Mouse (Mus musculus) heart, embryonic 10.5 days (tissue): ENCODE results near the gene Sstr3. TPM values are rescaled to one million over a fixed set of nuclear protein-coding genes. Genes with fewer than 3 reads are reported as not detected.

Source experiments
- DNase-seq: peaks from one replicate; pipeline ENCODE4 v3.0.0-alpha.2; 2017; ENCODE audit warnings: low spot score
- H3K27ac ChIP-seq: fragments of 300-500 bp; sonication (generic); 2 replicates; pipeline ENCODE4 v1.5.1; 2016; ENCODE audit warnings: mild to moderate bottlenecking
- H3K27me3 ChIP-seq: fragments of 300-500 bp; sonication (generic); 2 replicates; pipeline ENCODE4 v1.6.1; 2016; ENCODE audit warnings: mild to moderate bottlenecking; ENCODE audit not compliant: poor library complexity, insufficient read depth, severe bottlenecking
- H3K36me3 ChIP-seq: fragments of 300-500 bp; sonication (generic); 2 replicates; pipeline ENCODE4 v1.6.1; 2016; ENCODE audit warnings: mild to moderate bottlenecking, moderate library complexity
- H3K4me1 ChIP-seq: fragments of 300-500 bp; sonication (generic); 2 replicates; pipeline ENCODE4 v1.6.1; 2016; ENCODE audit warnings: mild to moderate bottlenecking
- H3K4me3 ChIP-seq: fragments of 300-500 bp; sonication (generic); 2 replicates; pipeline ENCODE4 v1.5.1; 2016; ENCODE audit warnings: mild to moderate bottlenecking, moderate library complexity
- H3K9me3 ChIP-seq: fragments of 300-500 bp; sonication (generic); 2 replicates; pipeline ENCODE4 v1.6.1; 2016; ENCODE audit warnings: mild to moderate bottlenecking, moderate library complexity
- WGBS: fragments of 180-500 bp; shearing (Covaris S2); methylation state at CpG from one replicate; pipeline ENCODE4 v1.1.7; 2016; 5-methylcytosine and 5-hydroxymethylcytosine counted together
- polyA plus RNA-seq: library from polyadenylated mRNA; unstranded; fragments of >200 nt; fragmentation: Nextera tagmentation; extraction: Ambion mirVana; gene quantifications from 2 replicates; pipeline ENCODE4 v1.2.1, GENCODE M21; 2016

Sstr3 gene
- polyA plus RNA-seq, 1 experiment from 2014 or later, result not detected

DNA sequence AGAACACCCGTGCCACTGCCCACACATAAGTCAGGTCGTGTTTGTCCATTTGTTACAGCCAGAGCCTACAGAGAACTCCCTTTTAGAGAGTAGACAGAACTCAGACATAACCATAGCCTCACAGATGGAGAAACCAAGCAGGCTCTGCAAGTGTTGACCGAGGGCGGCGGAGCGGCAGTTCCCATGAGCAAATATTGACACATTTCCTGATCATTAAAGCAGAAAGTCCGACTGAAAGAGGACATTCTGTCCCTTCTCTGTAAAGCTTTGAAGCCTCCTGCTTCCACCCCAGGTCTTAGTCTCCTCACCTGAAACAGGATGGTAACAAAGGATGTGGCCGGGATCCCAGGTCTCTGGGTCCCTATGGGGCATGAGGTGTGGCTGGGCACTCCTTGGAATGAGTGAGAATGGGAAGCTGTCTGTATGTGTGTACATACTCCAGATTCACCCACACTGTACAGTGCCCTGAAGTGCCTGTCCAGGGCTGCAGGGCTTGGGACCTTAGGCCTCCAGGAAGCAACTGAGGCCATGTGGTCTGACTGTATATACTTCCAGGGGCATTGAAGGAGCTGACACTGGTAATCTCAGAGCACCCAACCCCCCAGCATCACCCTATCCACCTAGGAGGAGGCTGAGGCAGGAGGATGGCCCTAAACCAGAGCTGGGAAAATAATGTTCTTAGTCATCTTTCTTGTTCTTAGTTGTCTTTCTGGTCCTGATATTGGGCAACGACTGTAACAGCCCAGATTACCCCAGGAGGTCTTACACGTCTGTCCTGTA lies 11.7 kb downstream of the Sstr3 start:
- no peak overlapping the region; the same call in 1 of the 2 replicates for H3K27ac ChIP-seq
- no peaks in the 10 kb centered on the region for H3K36me3 ChIP-seq
- H3K4me1 ChIP-seq, result peaks cover 37% of the 10 kb centered on the region
- 67% methylated on average over 10 of the region's 10 CpGs for WGBS
- H3K9me3 ChIP-seq, result no peaks in the 10 kb centered on the region
- no peak overlapping the region for H3K4me3 ChIP-seq
- no peak for DNase-seq
- H3K27me3 ChIP-seq, result peaks cover 21% of the 10 kb centered on the region

DNA sequence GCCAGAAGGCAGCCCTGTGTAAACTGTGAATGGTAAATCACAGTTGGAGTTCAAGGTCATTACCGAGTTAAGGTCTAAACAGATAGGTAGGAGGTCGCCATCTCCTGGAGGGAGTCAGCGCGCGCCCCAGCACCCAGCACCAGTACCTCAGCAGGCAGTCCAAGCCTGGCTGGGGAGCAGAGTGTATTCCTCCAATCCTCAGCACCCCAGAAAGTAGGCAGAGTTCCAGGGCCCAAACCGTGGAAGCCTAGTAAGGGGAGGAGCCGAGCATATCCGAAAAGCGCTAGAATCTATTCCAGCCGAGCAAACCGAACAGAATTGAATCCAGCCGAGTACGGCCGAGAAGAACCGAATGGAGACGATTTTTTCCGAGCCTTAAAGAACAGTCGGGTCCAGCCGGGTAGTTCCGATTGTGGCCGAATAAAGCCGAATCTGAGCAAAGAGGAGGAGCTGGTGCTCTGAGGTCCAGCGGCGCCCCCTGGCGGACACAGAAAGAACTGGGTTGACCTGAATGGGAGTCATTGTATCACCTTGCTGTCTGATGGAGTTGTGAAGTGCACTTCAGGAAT lies 12.5 kb downstream of the Sstr3 start:
- Histone ChIP-seq H3K36me3 (no peaks in the 10 kb centered on the region), H3K4me3 (peak overlapping the region; percentile 54), H3K4me1 (peaks cover 44% of the 10 kb centered on the region), H3K27ac (peak overlapping the region; percentile 90), H3K9me3 (no peaks in the 10 kb centered on the region), H3K27me3 (peaks cover 15% of the 10 kb centered on the region)
- WGBS, result under 1% methylated on average over 25 of the region's 25 CpGs
- DNase-seq, result peak; percentile 96

DNA sequence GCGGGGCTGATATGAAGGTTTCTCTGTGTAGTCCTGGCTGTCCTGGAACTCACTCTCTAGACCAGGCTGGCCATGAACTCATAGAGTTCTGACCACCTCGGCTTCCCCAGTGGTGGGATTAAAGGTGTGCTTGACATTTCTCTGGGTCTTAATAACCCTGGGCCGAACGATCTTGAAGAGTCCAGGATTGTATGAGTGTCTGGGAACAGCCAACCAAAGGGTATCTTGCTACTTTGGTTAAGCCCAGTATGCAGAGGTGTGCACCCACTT lies 13.1 kb downstream of the Sstr3 start:
- Histone ChIP-seq H3K27me3 (peaks cover 11% of the 10 kb centered on the region), H3K9me3 (no peaks in the 10 kb centered on the region), H3K27ac (peak overlapping the region; percentile 90), H3K4me3 (peak overlapping the region; percentile 54), H3K4me1 (peaks cover 44% of the 10 kb centered on the region), H3K36me3 (no peaks in the 10 kb centered on the region)
- DNase-seq, result no peak
- 70% methylated on average over 4 of the region's 4 CpGs for WGBS

DNA sequence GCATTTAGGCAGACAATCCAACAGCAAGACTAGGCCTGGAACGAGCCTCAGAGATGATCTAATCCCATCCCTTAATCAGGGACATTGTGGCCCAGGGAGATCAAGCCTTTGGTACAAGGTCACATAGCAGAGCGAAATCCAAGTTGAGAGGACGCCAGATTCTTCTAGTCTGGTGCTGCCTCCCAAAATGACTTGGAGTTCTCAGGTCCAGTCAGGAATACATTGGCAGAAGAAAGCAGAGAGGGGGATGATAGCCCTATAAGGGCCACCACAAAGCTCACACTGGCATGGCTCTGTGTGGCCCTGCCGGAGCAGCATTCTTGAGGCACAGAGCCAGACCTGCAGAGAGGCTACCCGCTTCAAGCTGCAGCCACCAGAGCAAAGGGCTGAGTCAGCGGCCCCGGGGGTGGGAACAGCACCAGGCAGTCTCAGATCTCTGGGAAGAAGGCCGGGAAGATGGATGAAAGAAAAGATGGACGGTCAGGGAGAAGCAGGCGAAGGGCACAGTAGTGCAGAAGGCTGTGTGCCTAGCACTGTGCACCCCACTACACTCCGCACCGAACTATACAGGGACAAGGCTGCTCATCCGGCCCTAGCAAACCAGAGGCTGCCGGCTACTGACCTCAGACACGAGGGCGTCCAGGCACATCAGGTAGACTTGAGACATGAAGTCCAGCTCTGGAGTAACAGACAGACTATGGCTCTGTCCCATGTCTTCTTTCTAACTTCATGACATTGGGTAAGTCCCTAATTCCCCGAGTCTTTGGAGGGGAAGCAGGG lies 13.6 kb downstream of the Sstr3 start, which contains the start of gene C1qtnf6:
TSS of gene C1qtnf6 (minus strand) at position 746 of the 780 bp plus-strand sequence.
- peak within 1 kb of the TSS; percentile 90 for H3K27ac ChIP-seq
- peak within 1 kb of the TSS; percentile 54 for H3K4me3 ChIP-seq
- 64% methylated on average over 17 of the region's 17 CpGs for WGBS
- no peak for DNase-seq
- H3K4me1 ChIP-seq, result peaks cover 44% of the 10 kb centered on the region
- H3K9me3 ChIP-seq, result no peaks in the 10 kb centered on the region
- H3K36me3 ChIP-seq, result no peaks in the 10 kb centered on the region
- peaks cover 11% of the 10 kb centered on the region for H3K27me3 ChIP-seq

DNA sequence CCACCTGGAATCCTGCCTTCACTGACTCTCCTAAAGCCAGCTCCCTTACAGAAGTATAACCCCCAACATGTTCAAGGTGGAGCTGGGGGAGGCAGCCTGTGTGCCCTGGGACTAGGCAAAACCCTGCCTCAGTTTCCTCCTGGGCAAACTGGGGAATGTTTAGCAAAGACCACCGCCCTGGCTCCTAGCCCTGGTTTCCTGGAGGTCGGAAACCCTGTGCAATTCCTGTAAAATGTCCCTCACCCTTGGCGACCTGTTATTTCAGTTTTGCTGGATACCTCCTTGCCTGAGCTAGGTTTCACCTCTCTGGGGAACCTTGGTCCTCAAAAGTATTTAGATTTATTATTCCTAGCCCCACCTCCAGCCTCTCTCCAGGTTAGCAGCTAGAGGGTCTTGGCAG lies 14.3 kb downstream of the Sstr3 start:
- Histone ChIP-seq H3K36me3 (peaks cover 1% of the 10 kb centered on the region), H3K27ac (peak overlapping the region; percentile 90), H3K4me3 (peak overlapping the region; percentile 58; the same call in 1 of the 2 replicates)

DNA sequence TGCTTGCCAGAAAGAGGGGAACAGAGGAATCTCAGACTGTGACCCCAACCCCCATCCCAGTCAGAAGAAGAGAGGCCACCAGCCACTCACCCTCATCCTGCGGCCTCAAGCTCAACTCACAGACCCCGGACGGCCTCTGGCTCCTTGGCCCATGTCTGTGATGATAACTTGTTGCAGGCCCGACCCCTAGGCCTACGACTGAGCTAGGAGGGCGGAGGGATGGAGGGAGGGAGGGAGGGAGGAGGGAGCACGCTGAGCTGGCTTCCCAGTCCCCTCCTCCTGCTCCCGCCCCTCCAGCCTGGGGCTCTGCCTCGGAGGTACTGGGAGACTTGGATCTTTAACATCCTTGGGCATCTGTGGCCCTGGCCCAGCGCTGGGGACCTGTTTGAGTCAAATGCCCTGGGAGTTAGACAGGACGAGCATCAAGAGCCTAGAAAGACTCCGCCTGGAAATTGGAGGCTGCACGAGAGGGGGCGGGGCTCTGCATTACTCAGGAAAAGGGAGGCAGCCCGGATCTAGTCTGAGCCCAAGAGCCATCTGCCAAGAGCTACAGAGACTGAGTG lies 15.0 kb downstream of the Sstr3 start:
- H3K4me1 ChIP-seq, result peaks cover 50% of the 10 kb centered on the region
- 2% methylated on average over 15 of the region's 15 CpGs for WGBS
- H3K27ac ChIP-seq, result peak overlapping the region; percentile 90
- peaks cover 5% of the 10 kb centered on the region for H3K36me3 ChIP-seq
- peak; percentile 84 for DNase-seq
- peak overlapping the region; percentile 58 for H3K4me3 ChIP-seq
- H3K9me3 ChIP-seq, result no peaks in the 10 kb centered on the region
- H3K27me3 ChIP-seq, result peaks cover 16% of the 10 kb centered on the region

More for the DNA sequence above, 14.3 kb downstream of the Sstr3 start:
- Histone ChIP-seq H3K27me3 (peaks cover 11% of the 10 kb centered on the region), H3K9me3 (no peaks in the 10 kb centered on the region), H3K4me1 (peaks cover 44% of the 10 kb centered on the region)
- 56% methylated on average over 3 of the region's 3 CpGs for WGBS
- DNase-seq, result no peak

DNA sequence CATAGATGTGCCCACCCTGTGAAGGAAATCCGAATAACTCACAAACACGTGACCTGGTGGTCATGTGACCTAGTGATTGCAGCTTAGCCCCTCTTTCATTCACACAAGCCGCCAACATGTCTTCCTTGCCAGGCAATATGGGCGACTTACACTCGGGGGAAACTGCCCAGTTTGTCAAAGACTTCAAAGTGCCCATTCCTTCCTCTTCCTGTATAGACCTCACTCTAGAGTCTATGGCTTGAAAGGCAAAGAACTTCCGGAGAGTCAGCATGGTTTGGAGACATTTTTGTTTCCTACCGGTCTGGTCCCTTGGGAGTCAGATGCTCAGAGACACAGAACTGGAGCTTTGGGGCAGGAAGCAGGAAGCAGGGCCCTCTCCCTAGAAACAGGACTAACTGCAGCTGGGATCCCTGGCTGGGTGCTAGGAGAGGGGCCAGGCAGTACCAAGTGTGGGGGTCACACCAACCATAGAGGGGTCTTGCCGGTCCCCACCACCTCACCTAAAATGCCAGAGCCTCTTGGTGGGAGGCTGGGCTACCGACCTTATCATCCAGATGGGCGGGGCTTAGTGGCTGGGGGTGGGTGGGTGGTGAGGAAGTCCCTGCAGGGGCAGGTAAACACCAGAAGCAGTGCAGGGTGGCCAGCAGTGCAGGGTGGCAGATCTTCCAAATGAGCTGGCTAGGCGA lies 15.6 kb downstream of the Sstr3 start:
- Histone ChIP-seq H3K9me3 (no peaks in the 10 kb centered on the region), H3K27ac (peak overlapping the region; percentile 90), H3K4me1 (peaks cover 55% of the 10 kb centered on the region), H3K27me3 (peaks cover 22% of the 10 kb centered on the region), H3K36me3 (peaks cover 5% of the 10 kb centered on the region), H3K4me3 (peak overlapping the region; percentile 58)
- 36% methylated on average over 11 of the region's 11 CpGs for WGBS
- no peak for DNase-seq

DNA sequence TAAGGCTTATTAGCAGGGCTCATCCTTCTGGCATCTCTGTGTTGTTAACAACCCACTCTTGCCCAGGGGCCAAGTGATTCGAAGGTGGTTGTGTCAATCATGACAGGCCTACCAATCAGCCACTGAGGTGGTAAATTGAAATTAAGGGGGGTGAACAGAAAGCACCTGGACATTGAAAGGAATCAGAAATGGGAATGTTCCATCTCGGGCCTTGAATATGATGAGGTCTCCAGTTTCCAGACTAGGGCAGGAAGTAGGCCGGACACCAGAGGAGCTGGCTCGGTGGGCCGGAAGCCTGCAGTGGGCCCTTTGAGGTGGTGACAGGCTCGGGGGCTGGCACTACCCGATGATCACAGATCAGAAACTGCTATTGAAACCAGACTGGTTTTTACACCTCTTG lies 16.5 kb downstream of the Sstr3 start:
- 61% methylated on average over 7 of the region's 7 CpGs for WGBS
- peak; percentile 83 for DNase-seq
- Histone ChIP-seq H3K9me3 (no peaks in the 10 kb centered on the region), H3K36me3 (peaks cover 5% of the 10 kb centered on the region), H3K27ac (peak overlapping the region; percentile 90; the same call in 1 of the 2 replicates), H3K4me3 (no peak overlapping the region), H3K27me3 (peaks cover 26% of the 10 kb centered on the region), H3K4me1 (peaks cover 55% of the 10 kb centered on the region)

DNA sequence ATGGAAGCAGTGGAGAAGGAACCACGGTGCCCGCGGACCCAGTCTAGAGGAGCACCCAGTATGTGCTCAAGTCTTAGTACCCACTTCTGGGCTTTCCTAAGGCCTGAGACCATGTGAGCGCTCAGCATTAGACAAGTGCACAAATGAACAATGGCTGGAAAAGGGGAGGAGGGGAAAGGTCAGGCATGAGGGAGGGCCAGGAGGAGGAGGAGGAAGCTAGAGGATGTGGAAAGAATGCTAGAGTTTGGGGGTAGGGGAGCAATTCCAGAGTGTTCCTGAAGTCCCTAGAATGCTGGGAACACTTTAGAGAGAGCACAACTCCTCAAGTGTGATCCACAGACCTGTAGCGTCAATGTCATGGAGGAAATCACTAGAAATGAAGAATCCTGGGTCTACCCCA lies 20.3 kb downstream of the Sstr3 start:
- no peak overlapping the region; the same call in 1 of the 2 replicates for H3K27ac ChIP-seq

DNA sequence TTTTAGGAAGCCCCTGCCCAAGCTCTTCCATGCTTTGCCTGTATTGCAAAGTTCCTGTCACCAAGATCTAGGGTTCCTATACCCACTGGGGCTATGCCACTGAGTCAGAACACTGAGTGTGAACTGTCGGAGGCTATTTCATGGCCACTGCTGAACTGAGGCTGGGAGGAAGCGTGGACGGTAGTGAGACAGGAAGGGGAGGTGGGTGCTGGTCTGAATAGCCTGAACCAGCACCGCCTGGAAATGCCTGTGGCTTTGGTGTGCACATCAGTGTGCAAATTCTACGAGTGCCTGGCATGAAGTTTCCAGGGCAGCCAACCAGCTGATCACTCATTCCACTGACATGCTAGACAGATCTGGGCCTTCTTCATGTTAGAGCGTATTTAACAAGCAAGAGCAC lies 22.6 kb downstream of the Sstr3 start:
- WGBS, result 77% methylated on average over 6 of the region's 6 CpGs

More for the DNA sequence above, 20.3 kb downstream of the Sstr3 start:
- Histone ChIP-seq H3K9me3 (no peaks in the 10 kb centered on the region), H3K4me1 (peaks cover 44% of the 10 kb centered on the region), H3K36me3 (peaks cover 5% of the 10 kb centered on the region), H3K4me3 (no peak overlapping the region), H3K27me3 (peaks cover 17% of the 10 kb centered on the region; the same call in 1 of the 2 replicates)
- 84% methylated on average over 5 of the region's 5 CpGs for WGBS
- DNase-seq, result no peak

DNA sequence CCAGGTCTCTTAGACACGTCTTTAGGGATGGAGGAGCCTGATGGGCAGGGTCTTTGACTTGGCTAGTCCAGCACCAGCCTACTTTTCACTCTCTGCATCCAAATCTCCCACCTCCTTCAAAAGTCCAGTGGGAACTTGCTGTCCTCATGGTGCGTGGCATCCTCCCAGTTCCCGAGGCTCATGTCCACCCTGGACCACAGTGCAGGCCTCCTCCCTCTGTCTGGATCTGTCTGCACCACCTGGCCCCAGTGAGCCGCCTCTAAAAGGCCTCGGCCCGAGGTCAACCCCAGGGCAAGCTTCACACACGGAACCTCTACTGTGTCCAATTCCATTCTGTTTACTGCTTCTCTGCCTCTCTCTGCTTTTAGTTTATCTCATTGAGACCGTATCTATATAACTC lies 23.2 kb downstream of the Sstr3 start:
- DNase-seq, result no peak
- peaks cover 37% of the 10 kb centered on the region for H3K4me1 ChIP-seq
- H3K9me3 ChIP-seq, result no peaks in the 10 kb centered on the region
- peaks cover 5% of the 10 kb centered on the region for H3K36me3 ChIP-seq
- H3K27me3 ChIP-seq, result peaks cover 17% of the 10 kb centered on the region; the same call in 1 of the 2 replicates
- no peak overlapping the region for H3K27ac ChIP-seq
- 77% methylated on average over 8 of the region's 8 CpGs for WGBS
- H3K4me3 ChIP-seq, result no peak overlapping the region

More for the DNA sequence above, 22.6 kb downstream of the Sstr3 start:
- peaks cover 17% of the 10 kb centered on the region; the same call in 1 of the 2 replicates for H3K27me3 ChIP-seq
- H3K4me3 ChIP-seq, result no peak overlapping the region
- no peak for DNase-seq
- no peak overlapping the region for H3K27ac ChIP-seq
- H3K36me3 ChIP-seq, result peaks cover 5% of the 10 kb centered on the region
- H3K9me3 ChIP-seq, result no peaks in the 10 kb centered on the region
- peaks cover 37% of the 10 kb centered on the region for H3K4me1 ChIP-seq

DNA sequence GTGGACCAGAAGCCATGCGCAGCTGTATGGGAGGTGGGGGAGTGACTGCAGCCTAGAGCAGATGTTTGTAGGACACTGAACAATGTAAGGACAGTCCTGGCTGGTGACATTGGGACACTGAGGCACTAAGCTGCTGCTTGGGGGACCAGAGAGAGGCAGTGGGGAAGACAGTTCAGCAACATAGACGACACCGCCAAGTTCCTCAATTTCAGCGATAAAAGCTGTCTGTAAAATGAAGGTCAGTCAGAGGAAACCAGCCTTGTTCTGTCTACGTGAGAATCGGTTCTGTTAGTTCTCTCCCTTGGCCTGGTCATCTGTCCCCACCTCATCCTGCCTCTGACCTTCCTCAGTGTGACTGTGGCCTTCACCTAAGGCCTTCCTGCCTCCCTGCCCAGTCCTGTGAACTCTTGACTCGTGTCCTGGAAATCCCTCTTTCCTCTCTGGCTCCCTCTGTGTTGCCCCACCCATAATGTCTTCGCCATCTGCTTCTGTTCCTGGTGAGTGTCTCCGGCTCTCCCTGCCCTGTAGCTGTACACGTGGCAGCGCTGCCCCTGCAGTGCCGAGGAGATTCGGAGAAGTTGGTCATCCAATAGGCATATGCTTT lies 24.3 kb downstream of the Sstr3 start:
- no peak for DNase-seq
- Histone ChIP-seq H3K27ac (0 out of 2 replicates have a peak overlapping the region, but pooled peaks have one; percentile 22), H3K27me3 (peaks cover 17% of the 10 kb centered on the region; the same call in 1 of the 2 replicates), H3K4me3 (no peak overlapping the region), H3K9me3 (no peaks in the 10 kb centered on the region), H3K36me3 (peaks cover 4% of the 10 kb centered on the region), H3K4me1 (peaks cover 37% of the 10 kb centered on the region)
- WGBS, result 68% methylated on average over 13 of the region's 13 CpGs
